Mouse (Mus musculus) kidney, embryonic 14.5 days (tissue): ENCODE measurements at regions not wholly inside any gene's neighbourhood (a gene's known extent, or its start where the extent isn't known, plus 50 kb on each side); places are given as distances from the start of the nearest gene placed in this dataset.

Experiments used
- ATAC-seq: fragments of 200-750 bp; cut with Nextera tagmentation; 2 replicates; pipeline ENCODE4 v1.8.0; 2017; ENCODE audit warnings: moderate number of reproducible peaks, mild to moderate bottlenecking, moderate TSS enrichment, moderate library complexity; ENCODE audit not compliant: low FRiP score, low TSS enrichment
- H3K27ac ChIP-seq: fragments of 300-500 bp; sonication (generic); 2 replicates; pipeline ENCODE4 v1.5.1; 2014; ENCODE audit warnings: low read depth, mild to moderate bottlenecking, low read length, moderate library complexity, mixed read lengths
- H3K27me3 ChIP-seq: fragments of 300-500 bp; sonication (generic); 2 replicates; pipeline ENCODE4 v1.6.1; 2014; ENCODE audit warnings: mild to moderate bottlenecking, low read length; ENCODE audit not compliant: control insufficient read depth, insufficient read depth
- H3K36me3 ChIP-seq: fragments of 300-500 bp; sonication (generic); 2 replicates; pipeline ENCODE4 v1.6.1; 2014; ENCODE audit warnings: low read length, mixed read lengths; ENCODE audit not compliant: control insufficient read depth, insufficient read depth
- H3K4me1 ChIP-seq: fragments of 300-500 bp; sonication (generic); 2 replicates; pipeline ENCODE4 v1.6.1; 2014; ENCODE audit warnings: low read length, mixed read lengths; ENCODE audit not compliant: control insufficient read depth, insufficient read depth
- H3K4me2 ChIP-seq: fragments of 300-500 bp; sonication (generic); replicated peaks from 2 replicates; pipeline ENCODE4 v1.6.1; 2014; ENCODE audit warnings: low read depth, mild to moderate bottlenecking, low read length
- H3K4me3 ChIP-seq: fragments of 300-500 bp; sonication (generic); 2 replicates; pipeline ENCODE4 v1.5.1; 2014; ENCODE audit warnings: mild to moderate bottlenecking, low read length
- H3K9ac ChIP-seq: fragments of 300-500 bp; sonication (generic); 2 replicates; pipeline ENCODE4 v1.6.1; 2014; ENCODE audit warnings: low read depth, mild to moderate bottlenecking, low read length, moderate library complexity
- H3K9me3 ChIP-seq: fragments of 300-500 bp; sonication (generic); 2 replicates; pipeline ENCODE4 v1.6.1; 2016; ENCODE audit warnings: low read length; ENCODE audit not compliant: control insufficient read depth
- WGBS: fragments of 180-500 bp; shearing (Covaris S2); extraction: QIAGEN DNeasy Blood & Tissue Kit; methylation state at CpG from one replicate; pipeline ENCODE4 v1.1.7; 2014; 5-methylcytosine and 5-hydroxymethylcytosine counted together

GRCm38 (mm10) chr10:15592161-15592560 lies 874.1 kb upstream of the Gje1 start:
- Histone ChIP-seq H3K9me3 (no peaks in the 10 kb centered on the region), H3K4me3 (no peak overlapping the region), H3K27ac (no peak overlapping the region), H3K4me2 (no peak overlapping the region), H3K36me3 (no peaks in the 10 kb centered on the region), H3K4me1 (no peaks in the 10 kb centered on the region), H3K9ac (no peak overlapping the region), H3K27me3 (no peaks in the 10 kb centered on the region)
- ATAC-seq, result peak; percentile 89

GRCm38 (mm10) chr10:15586081-15586480 lies 868.1 kb upstream of the Gje1 start:
- Histone ChIP-seq H3K27ac (no peak overlapping the region), H3K4me2 (no peak overlapping the region), H3K4me1 (no peaks in the 10 kb centered on the region), H3K36me3 (no peaks in the 10 kb centered on the region), H3K4me3 (no peak overlapping the region), H3K9me3 (no peaks in the 10 kb centered on the region), H3K27me3 (no peaks in the 10 kb centered on the region), H3K9ac (no peak overlapping the region)
- ATAC-seq, result no peak
- WGBS, result 71% methylated on average over 6 of the region's 6 CpGs

- no peak for ATAC-seq
- Histone ChIP-seq H3K4me3 (no peak overlapping the region), H3K4me1 (no peaks in the 10 kb centered on the region), H3K36me3 (no peaks in the 10 kb centered on the region), H3K4me2 (no peak overlapping the region), H3K9me3 (no peaks in the 10 kb centered on the region), H3K9ac (no peak overlapping the region), H3K27ac (no peak overlapping the region), H3K27me3 (no peaks in the 10 kb centered on the region)
These were observed 846.1 kb upstream of the Gje1 start for GRCm38 (mm10) chr10:15564119-15564518.

GRCm38 (mm10) chr10:15553407-15554064 lies 835.5 kb upstream of the Gje1 start:
- Histone ChIP-seq H3K9ac (no peak overlapping the region), H3K4me1 (no peaks in the 10 kb centered on the region), H3K36me3 (no peaks in the 10 kb centered on the region), H3K4me3 (no peak overlapping the region), H3K9me3 (no peaks in the 10 kb centered on the region), H3K27me3 (no peaks in the 10 kb centered on the region), H3K27ac (no peak overlapping the region), H3K4me2 (no peak overlapping the region)
- ATAC-seq, result no peak; the same call in 1 of the 2 replicates
- WGBS, result 59% methylated on average over 3 of the region's 3 CpGs

GRCm38 (mm10) chr10:15541797-15542350 lies 823.9 kb upstream of the Gje1 start:
- H3K27ac ChIP-seq, result no peak overlapping the region
- H3K36me3 ChIP-seq, result no peaks in the 10 kb centered on the region
- H3K4me3 ChIP-seq, result no peak overlapping the region
- WGBS, result 61% methylated on average over 2 of the region's 2 CpGs
- H3K9me3 ChIP-seq, result no peaks in the 10 kb centered on the region
- no peak overlapping the region for H3K4me2 ChIP-seq
- H3K27me3 ChIP-seq, result no peaks in the 10 kb centered on the region
- no peak overlapping the region for H3K9ac ChIP-seq
- no peak for ATAC-seq
- no peaks in the 10 kb centered on the region for H3K4me1 ChIP-seq

- no peak for ATAC-seq
- Histone ChIP-seq H3K4me1 (no peaks in the 10 kb centered on the region), H3K4me3 (no peak overlapping the region), H3K9ac (no peak overlapping the region), H3K4me2 (no peak overlapping the region), H3K9me3 (no peaks in the 10 kb centered on the region), H3K36me3 (no peaks in the 10 kb centered on the region), H3K27ac (no peak overlapping the region), H3K27me3 (no peaks in the 10 kb centered on the region)
- WGBS, result 88% methylated on average over 4 of the region's 4 CpGs
These were observed 822.9 kb upstream of the Gje1 start for GRCm38 (mm10) chr10:15540780-15541426.

- H3K27me3 ChIP-seq, result no peaks in the 10 kb centered on the region
- no peaks in the 10 kb centered on the region for H3K9me3 ChIP-seq
- no peaks in the 10 kb centered on the region for H3K36me3 ChIP-seq
- no peak overlapping the region for H3K27ac ChIP-seq
- H3K4me1 ChIP-seq, result no peaks in the 10 kb centered on the region
- ATAC-seq, result no peak
- no peak overlapping the region for H3K4me3 ChIP-seq
- H3K9ac ChIP-seq, result no peak overlapping the region
- WGBS, result 61% methylated on average over 2 of the region's 2 CpGs
- H3K4me2 ChIP-seq, result no peak overlapping the region
These were observed 818.0 kb upstream of the Gje1 start for GRCm38 (mm10) chr10:15536053-15536452.

GRCm38 (mm10) chr10:15487367-15487766 lies 769.4 kb upstream of the Gje1 start:
- no peaks in the 10 kb centered on the region for H3K36me3 ChIP-seq
- H3K4me1 ChIP-seq, result no peaks in the 10 kb centered on the region
- ATAC-seq, result no peak
- no peak overlapping the region for H3K9ac ChIP-seq
- 92% methylated on average over 2 of the region's 2 CpGs for WGBS
- no peak overlapping the region for H3K4me2 ChIP-seq
- H3K4me3 ChIP-seq, result no peak overlapping the region
- H3K9me3 ChIP-seq, result no peaks in the 10 kb centered on the region
- no peak overlapping the region for H3K27ac ChIP-seq
- H3K27me3 ChIP-seq, result no peaks in the 10 kb centered on the region

GRCm38 (mm10) chr10:15443281-15443680 lies 725.3 kb upstream of the Gje1 start:
- Histone ChIP-seq H3K27ac (no peak overlapping the region), H3K4me3 (no peak overlapping the region), H3K4me1 (no peaks in the 10 kb centered on the region), H3K9me3 (no peaks in the 10 kb centered on the region), H3K9ac (no peak overlapping the region), H3K36me3 (no peaks in the 10 kb centered on the region), H3K27me3 (no peaks in the 10 kb centered on the region), H3K4me2 (no peak overlapping the region)
- WGBS, result 64% methylated on average over 2 of the region's 2 CpGs
- no peak for ATAC-seq
